Mouse (Mus musculus) MEL (cell line): Measurements from ENCODE around the gene Runx1. TPM values are rescaled to one million over a fixed set of nuclear protein-coding genes. Genes with fewer than 3 reads are reported as not detected.

Source experiments
- DNase-seq: peaks from one replicate; pipeline ENCODE4 v3.0.0; 2011; ENCODE audit warnings: low read depth, low spot score
- H3K27ac ChIP-seq: 2 replicates; pipeline ENCODE4 v1.5.1; 2012; ENCODE audit warnings: low read depth, mild to moderate bottlenecking, control low read depth, low read length, moderate library complexity; ENCODE audit not compliant: control insufficient read depth
- H3K27me3 ChIP-seq, 2 experiments: fragments of 150-350 bp in 1 of 2; sonication (generic) in 1 of 2; 2 replicates each; pipeline ENCODE4 v1.6.1; 2012; ENCODE audit warnings: low read length in 2 of 2, mild to moderate bottlenecking in 2 of 2, improper control_type of control experiment in 1 of 2, moderate library complexity in 1 of 2; ENCODE audit not compliant: insufficient read depth in 2 of 2, control insufficient read depth in 1 of 2
- H3K36me3 ChIP-seq, 2 experiments: 2 replicates each; pipeline ENCODE4 v1.6.1; 2012 to 2014; ENCODE audit warnings: low read length in 2 of 2, improper control_type of control experiment in 1 of 2, inconsistent platforms in 1 of 2, mild to moderate bottlenecking in 1 of 2; ENCODE audit not compliant: insufficient read depth in 2 of 2, control insufficient read depth in 1 of 2
- H3K4me1 ChIP-seq, 2 experiments: fragments of 150-350 bp in 1 of 2; sonication (generic) in 1 of 2; 2 replicates each; pipeline ENCODE4 v1.6.1; 2012; ENCODE audit warnings: low read length in 2 of 2, improper control_type of control experiment in 1 of 2, mild to moderate bottlenecking in 1 of 2; ENCODE audit not compliant: insufficient read depth in 2 of 2, control insufficient read depth in 1 of 2
- H3K4me3 ChIP-seq, 2 experiments: fragments of 150-350 bp in 1 of 2; sonication (generic) in 1 of 2; 2 replicates each; pipeline ENCODE4 v1.5.1; 2012; ENCODE audit warnings: low read depth in 2 of 2, low read length in 2 of 2, mild to moderate bottlenecking in 2 of 2, moderate library complexity in 2 of 2, control low read depth in 1 of 2, improper control_type of control experiment in 1 of 2; ENCODE audit not compliant: control insufficient read depth in 1 of 2, insufficient read depth in 1 of 2
- H3K79me2 ChIP-seq: 2 replicates; pipeline ENCODE4 v1.6.1; 2012; ENCODE audit warnings: mild to moderate bottlenecking, low read length, moderate library complexity; ENCODE audit not compliant: control insufficient read depth, poor library complexity, insufficient read depth
- H3K9ac ChIP-seq: 2 replicates; pipeline ENCODE4 v1.6.1; 2012; ENCODE audit warnings: low read depth, mild to moderate bottlenecking, control low read depth, low read length, moderate library complexity; ENCODE audit not compliant: control insufficient read depth, poor library complexity, severe bottlenecking
- H3K9me3 ChIP-seq: fragments of 150-350 bp; sonication (generic); replicated peaks from 2 replicates; pipeline ENCODE4 v1.6.1; 2012; ENCODE audit warnings: mild to moderate bottlenecking, low read length, improper control_type of control experiment, moderate library complexity; ENCODE audit not compliant: insufficient read depth
- BHLHE40 ChIP-seq: IDR thresholded peaks from 2 replicates; pipeline ENCODE4 v1.6.1; 2012; ENCODE audit warnings: low read depth, mild to moderate bottlenecking, inconsistent platforms, low read length, improper control_type of control experiment, borderline replicate concordance
- CHD1 ChIP-seq: IDR thresholded peaks from 2 replicates; pipeline ENCODE4 v1.6.1; 2012; ENCODE audit warnings: low read depth, mild to moderate bottlenecking, inconsistent platforms, low read length, improper control_type of control experiment
- CHD2 ChIP-seq: IDR thresholded peaks from 2 replicates; pipeline ENCODE4 v1.6.1; 2011; ENCODE audit warnings: low read length, improper control_type of control experiment
- E2F4 ChIP-seq: IDR thresholded peaks from 2 replicates; pipeline ENCODE4 v1.6.1; 2011; ENCODE audit warnings: low read depth, low read length, improper control_type of control experiment, borderline replicate concordance
- ELF1 ChIP-seq: IDR thresholded peaks from 2 replicates; pipeline ENCODE4 v1.6.1; 2014; ENCODE audit warnings: low read depth, mild to moderate bottlenecking, inconsistent platforms, low read length, improper control_type of control experiment, moderate library complexity
- EP300 ChIP-seq, 2 experiments: IDR thresholded peaks; 2 replicates each; pipeline ENCODE4 v1.6.1; 2011; ENCODE audit warnings: improper control_type of control experiment in 2 of 2, low read length in 2 of 2, low read depth in 1 of 2, mild to moderate bottlenecking in 1 of 2
- ETS1 ChIP-seq: IDR thresholded peaks from 2 replicates; pipeline ENCODE4 v1.6.1; 2012; ENCODE audit warnings: low read depth, mild to moderate bottlenecking, inconsistent platforms, low read length, improper control_type of control experiment, moderate library complexity
- GABPA ChIP-seq: IDR thresholded peaks from 2 replicates; pipeline ENCODE4 v1.6.1; 2012; ENCODE audit warnings: low read depth, mild to moderate bottlenecking, inconsistent platforms, low read length, improper control_type of control experiment, moderate library complexity
- GATA1 ChIP-seq: IDR thresholded peaks from 2 replicates; pipeline ENCODE4 v1.6.1; 2011; ENCODE audit warnings: low read depth, low read length, improper control_type of control experiment
- HCFC1 ChIP-seq: IDR thresholded peaks from 2 replicates; pipeline ENCODE4 v1.6.1; 2012; ENCODE audit warnings: low read depth, mild to moderate bottlenecking, inconsistent platforms, low read length, improper control_type of control experiment, moderate library complexity
- MAX ChIP-seq: IDR thresholded peaks from 2 replicates; pipeline ENCODE4 v1.6.1; 2011; ENCODE audit warnings: low read length, improper control_type of control experiment
- MEF2A ChIP-seq: IDR thresholded peaks from 2 replicates; pipeline ENCODE4 v1.6.1; 2014; ENCODE audit warnings: low read depth, mild to moderate bottlenecking, inconsistent platforms, low read length, improper control_type of control experiment; ENCODE audit not compliant: poor library complexity, insufficient replicate concordance, severe bottlenecking; ENCODE audit errors: extremely low read depth
- MXI1 ChIP-seq: IDR thresholded peaks from 2 replicates; pipeline ENCODE4 v1.6.1; 2011; ENCODE audit warnings: mild to moderate bottlenecking, low read depth, low read length, improper control_type of control experiment
- MYB ChIP-seq: IDR thresholded peaks from 2 replicates; pipeline ENCODE4 v1.6.1; 2011; ENCODE audit warnings: mild to moderate bottlenecking, low read depth, low read length, improper control_type of control experiment
- MYC ChIP-seq: IDR thresholded peaks from 2 replicates; pipeline ENCODE4 v1.6.1; 2011; ENCODE audit warnings: low read depth, mild to moderate bottlenecking, low read length, improper control_type of control experiment, moderate library complexity
- NRF1 ChIP-seq: IDR thresholded peaks from 2 replicates; pipeline ENCODE4 v1.6.1; 2014; ENCODE audit warnings: low read depth, mild to moderate bottlenecking, inconsistent platforms, low read length, improper control_type of control experiment, moderate library complexity; ENCODE audit not compliant: poor library complexity, insufficient read depth, severe bottlenecking
- POLR2AphosphoS5 ChIP-seq: IDR thresholded peaks from 2 replicates; pipeline ENCODE4 v1.6.1; 2012; ENCODE audit warnings: low read depth, borderline replicate concordance, mild to moderate bottlenecking, inconsistent platforms, low read length, moderate library complexity, mixed read lengths
- RCOR1 ChIP-seq: IDR thresholded peaks from 2 replicates; pipeline ENCODE4 v1.6.1; 2012; ENCODE audit warnings: low read depth, mild to moderate bottlenecking, inconsistent platforms, low read length, improper control_type of control experiment
- SIN3A ChIP-seq: IDR thresholded peaks from 2 replicates; pipeline ENCODE4 v1.6.1; 2012; ENCODE audit warnings: low read length, improper control_type of control experiment, inconsistent platforms
- SMC3 ChIP-seq: IDR thresholded peaks from 2 replicates; pipeline ENCODE4 v1.6.1; 2011; ENCODE audit warnings: low read depth, low read length, improper control_type of control experiment
- TBP ChIP-seq: IDR thresholded peaks from 2 replicates; pipeline ENCODE4 v1.8.0; 2011; ENCODE audit warnings: low read depth, low read length, improper control_type of control experiment
- UBTF ChIP-seq: IDR thresholded peaks from 2 replicates; pipeline ENCODE4 v1.6.1; 2012; ENCODE audit warnings: low read depth, mild to moderate bottlenecking, inconsistent platforms, low read length, improper control_type of control experiment, moderate library complexity, borderline replicate concordance; ENCODE audit not compliant: insufficient read depth
- USF1 ChIP-seq: IDR thresholded peaks from 2 replicates; pipeline ENCODE4 v1.6.1; 2014; ENCODE audit warnings: low read depth, mild to moderate bottlenecking, inconsistent platforms, low read length, improper control_type of control experiment, moderate library complexity
- ZC3H11A ChIP-seq: IDR thresholded peaks from 2 replicates; pipeline ENCODE4 v1.6.1; 2012; ENCODE audit warnings: low read depth, mild to moderate bottlenecking, inconsistent platforms, low read length, improper control_type of control experiment
- ZKSCAN1 ChIP-seq: IDR thresholded peaks from 2 replicates; pipeline ENCODE4 v1.6.1; 2012; ENCODE audit warnings: low read depth, mild to moderate bottlenecking, inconsistent platforms, low read length, improper control_type of control experiment, moderate library complexity
- polyA plus RNA-seq, 2 experiments: library from polyadenylated mRNA; stranded (reverse) in 1 of 2; unstranded in 1 of 2; fragments of >175 nt in 1 of 2; fragments of >200 nt in 1 of 2; gene quantifications; 2 replicates each; pipeline versions ENCODE4 v1.2.1 to v1.2.4; 2012; ENCODE audit warnings: low replicate concordance in 2 of 2, low read depth in 1 of 2; ENCODE audit not compliant: insufficient read length in 2 of 2, insufficient read depth in 1 of 2, missing spikeins in 1 of 2
- total RNA-seq: library from RNA; depleted of rRNA; stranded (reverse); fragments of 300-350 nt; gene quantifications from 2 replicates; pipeline ENCODE4 v1.2.3, GENCODE M21; 2012

The Runx1 gene
- total and polyA plus RNA-seq, 3 experiments = 14.3 to 23.5 TPM; not detected in 1

- no peak overlapping the region for H3K9ac ChIP-seq
- TF ChIP-seq USF1 = no peak
- TF ChIP-seq ZC3H11A = no peak
- TF ChIP-seq ELF1 = no peak
- TF ChIP-seq EP300 (IDR thresholded peaks at IDR 0.05; ENCODE audit: low read depth in 1 of 2, low read length in 2 of 2) = peak; percentile 36 to 50; a peak in 3 of 4 replicates
- TF ChIP-seq GABPA = no peak
- TF ChIP-seq MEF2A = no peak
- no peak for TF ChIP-seq MYC
- no peak for TF ChIP-seq UBTF
- peak; percentile 86 for TF ChIP-seq BHLHE40
- no peak for TF ChIP-seq MYB
- no peak for TF ChIP-seq NRF1
- peak; percentile 4; the same call in 1 of the 2 replicates for TF ChIP-seq SMC3
- TF ChIP-seq ZKSCAN1 = no peak
- TF ChIP-seq HCFC1 = no peak
- TF ChIP-seq TBP = no peak
- peak; percentile 88 for TF ChIP-seq RCOR1
- no peak for TF ChIP-seq MAX
- TF ChIP-seq CHD2 = no peak
- no peak for TF ChIP-seq SIN3A
- TF ChIP-seq GATA1 = peak; percentile 77
- no peak for TF ChIP-seq MXI1
- no peak for TF ChIP-seq CHD1
- TF ChIP-seq E2F4 = no peak
- no peak for TF ChIP-seq POLR2AphosphoS5
- TF ChIP-seq ETS1 = 0 out of 2 replicates have a peak, but pooled peaks have one; percentile 35
- peaks cover 0 to 18% of the 10 kb centered on the region in 2 experiments; a peak in 2 of 4 replicates for H3K36me3 ChIP-seq
- H3K4me3 ChIP-seq = no peak overlapping the region
- H3K27me3 ChIP-seq = no peaks in the 10 kb centered on the region; a peak in 2 of 4 replicates
- DNase-seq = peak; percentile 77
- H3K4me1 ChIP-seq = peaks cover 0 to 31% of the 10 kb centered on the region in 2 experiments; a peak in 2 of 4 replicates
- H3K9me3 ChIP-seq = no peaks in the 10 kb centered on the region
- no peaks in the 10 kb centered on the region for H3K79me2 ChIP-seq
- no peak overlapping the region for H3K27ac ChIP-seq
Measured at GRCm38 (mm10) chr16:92552858-92553257, 273.1 kb downstream of the Runx1 start.
